In genomic region chr2:118431589-118431988, GRCm38 (mm10) we compare ENCODE assay signal across 9 mouse cellular contexts. TPM values are rescaled to one million over a fixed set of nuclear protein-coding genes. Genes with fewer than 3 reads are reported as not detected.
DNase-seq lines count a peak whose midpoint lies in the region; ATAC-seq lines count a peak whose summit lies in the region.
"Had no signal": no experiment of that assay in that cellular context is flagged by ENCODE, and none has a peak within 500 bp of the region (broad histone marks: within the 10 kb centered on the region; RNA-seq: fewer than 3 reads in every experiment).

No protein-coding gene starts in this region.

- DNase-seq in hindbrain, embryonic 11.5 days (ENCODE audit: low spot score) = peak; percentile 67
- DNase-seq in urinary bladder, postnatal 36 days (ENCODE audit: low spot score in 2 of 2) = peak; percentile 5 to 24
- DNase-seq in urinary bladder, adult 2 months (ENCODE audit: low spot score) = no peak
- peak; percentile 11 for DNase-seq in cerebellum, adult 9-11 months
- peak; percentile 44 for DNase-seq in limb, embryonic 11.5 days (ENCODE audit: low spot score)
- DNase-seq in thymus, postnatal 14 days = peak; percentile 50
- no peak for DNase-seq in left cerebral cortex, postnatal 36 days (ENCODE audit: low spot score in 2 of 2)

- no peak overlapping the region for H3K4me2 ChIP-seq in hindbrain, embryonic 11.5 days (replicated peaks; ENCODE audit: low read depth, low read length)
- H3K4me2 ChIP-seq in hindbrain, embryonic 16.5 days (ENCODE audit: low read length) = no peak overlapping the region
- H3K4me2 ChIP-seq in limb, embryonic 11.5 days (ENCODE audit: low read depth, severe bottlenecking) = no peak overlapping the region

- no peak overlapping the region for H3K27ac ChIP-seq in hindbrain, embryonic 11.5 days (ENCODE audit: low read depth, low read length)
- no peak overlapping the region for H3K27ac ChIP-seq in hindbrain, embryonic 16.5 days (ENCODE audit: low read depth, low read length)
- no peak overlapping the region for H3K27ac ChIP-seq in limb, embryonic 11.5 days (replicated peaks; ENCODE audit: low read depth, low read length)
- H3K27ac ChIP-seq: macrophage had no signal

- H3K27me3 ChIP-seq in hindbrain, embryonic 11.5 days (ENCODE audit: control insufficient read depth, insufficient read depth, low read length) = no peaks in the 10 kb centered on the region
- H3K27me3 ChIP-seq in hindbrain, embryonic 16.5 days (replicated peaks; ENCODE audit: control insufficient read depth, insufficient read depth, low read length) = no peaks in the 10 kb centered on the region
- H3K27me3 ChIP-seq in limb, embryonic 11.5 days (ENCODE audit: control insufficient read depth, insufficient read depth, low read length) = no peaks in the 10 kb centered on the region

- intact Hi-C loops in left cerebral cortex, postnatal 36 days (cut with DNase I) = no loop called here

- WGBS in hindbrain, embryonic 11.5 days = 67% methylated on average over 5 of the region's 5 CpGs
- 61% methylated on average over 5 of the region's 5 CpGs for WGBS in hindbrain, embryonic 16.5 days
- 69% methylated on average over 5 of the region's 5 CpGs for WGBS in limb, embryonic 11.5 days

- H3K9ac ChIP-seq in hindbrain, embryonic 11.5 days (ENCODE audit: low read depth, low read length) = no peak overlapping the region
- H3K9ac ChIP-seq in hindbrain, embryonic 16.5 days (ENCODE audit: low read depth, low read length) = no peak overlapping the region
- H3K9ac ChIP-seq in limb, embryonic 11.5 days (ENCODE audit: low read length) = no peak overlapping the region

- no peaks in the 10 kb centered on the region for H3K4me1 ChIP-seq in hindbrain, embryonic 11.5 days (replicated peaks; ENCODE audit: control insufficient read depth, insufficient read depth, low read length)
- no peaks in the 10 kb centered on the region for H3K4me1 ChIP-seq in hindbrain, embryonic 16.5 days (ENCODE audit: control insufficient read depth, insufficient read depth, low read depth, low read length)
- no peaks in the 10 kb centered on the region for H3K4me1 ChIP-seq in limb, embryonic 11.5 days (ENCODE audit: control insufficient read depth, insufficient read depth, low read length)

- H3K9me3 ChIP-seq in hindbrain, embryonic 11.5 days (ENCODE audit: control insufficient read depth, low read length) = no peaks in the 10 kb centered on the region
- H3K9me3 ChIP-seq in hindbrain, embryonic 16.5 days (ENCODE audit: control insufficient read depth, low read length) = peaks cover 4% of the 10 kb centered on the region; the same call in 1 of the 2 replicates
- H3K9me3 ChIP-seq in limb, embryonic 11.5 days (ENCODE audit: control insufficient read depth, low read length) = no peaks in the 10 kb centered on the region

- H3K36me3 ChIP-seq in hindbrain, embryonic 11.5 days (ENCODE audit: control insufficient read depth, insufficient read depth, low read length) = 0 out of 2 replicates have a peak, but pooled peaks cover 6% of the 10 kb centered on the region
- peaks cover 43% of the 10 kb centered on the region for H3K36me3 ChIP-seq in hindbrain, embryonic 16.5 days (ENCODE audit: control insufficient read depth, insufficient read depth, low read length)
- H3K36me3 ChIP-seq in limb, embryonic 11.5 days (ENCODE audit: control insufficient read depth, insufficient read depth, low read length) = peaks cover 9% of the 10 kb centered on the region

- no peak overlapping the region for H3K4me3 ChIP-seq in hindbrain, embryonic 11.5 days (ENCODE audit: low read depth, low read length)
- H3K4me3 ChIP-seq in hindbrain, embryonic 16.5 days (ENCODE audit: low read length) = no peak overlapping the region
- no peak overlapping the region for H3K4me3 ChIP-seq in limb, embryonic 11.5 days (ENCODE audit: low read depth, low read length)

- ATAC-seq in hindbrain, embryonic 11.5 days (ENCODE audit: low FRiP score) = no peak
- no peak for ATAC-seq in hindbrain, embryonic 16.5 days
- ATAC-seq in limb, embryonic 11.5 days (ENCODE audit: insufficient number of reproducible peaks, low FRiP score, low TSS enrichment, low read depth) = no peak

RNA-seq across cellular contexts. Expression of gene Eif2ak4, which starts 43.2 kb away (rescaled TPM):
- polyA plus RNA-seq in hindbrain, embryonic 11.5 days (2014; fragmentation: Nextera tagmentation; extraction: Ambion mirVana) = 11.0 and 11.7 TPM in 2 replicates
- 8.3 and 9.3 TPM in 2 replicates for polyA plus RNA-seq in hindbrain, embryonic 16.5 days (2015; fragmentation: Nextera tagmentation; extraction: Ambion mirVana)
- 11.6 and 13.3 TPM in 2 replicates for polyA plus RNA-seq in urinary bladder, adult 2 months (2012; rRNA removed)
- 13.0 and 17.2 TPM in 2 replicates for polyA plus RNA-seq in limb, embryonic 11.5 days (2014; fragmentation: Nextera tagmentation; extraction: Ambion mirVana)
- total RNA-seq in left cerebral cortex, postnatal 36 days (2021) = 10 to 100 TPM; 18.1 to 24.8 TPM

RNA-seq across cellular contexts. Expression of gene Srp14, which starts 47.9 kb away (rescaled TPM):
- 304 and 306 TPM in 2 replicates for polyA plus RNA-seq in hindbrain, embryonic 11.5 days (2014; fragmentation: Nextera tagmentation; extraction: Ambion mirVana)
- polyA plus RNA-seq in hindbrain, embryonic 16.5 days (2015; fragmentation: Nextera tagmentation; extraction: Ambion mirVana) = 315 and 340 TPM in 2 replicates
- 203 and 232 TPM in 2 replicates for polyA plus RNA-seq in urinary bladder, adult 2 months (2012; rRNA removed)
- 231 TPM in 2 replicates for polyA plus RNA-seq in limb, embryonic 11.5 days (2014; fragmentation: Nextera tagmentation; extraction: Ambion mirVana)
- 100 to 1,000 TPM; 136 to 158 TPM for total RNA-seq in left cerebral cortex, postnatal 36 days (2021)

RNA-seq across cellular contexts. Expression of gene Gpr176, which starts 58.4 kb away (rescaled TPM):
- 0.59 and 0.82 TPM in 2 replicates for polyA plus RNA-seq in hindbrain, embryonic 11.5 days (2014; fragmentation: Nextera tagmentation; extraction: Ambion mirVana)
- polyA plus RNA-seq in hindbrain, embryonic 16.5 days (2015; fragmentation: Nextera tagmentation; extraction: Ambion mirVana) = 8.6 and 9.6 TPM in 2 replicates
- 0.34 and 0.36 TPM in 2 replicates for polyA plus RNA-seq in urinary bladder, adult 2 months (2012; rRNA removed)
- polyA plus RNA-seq in limb, embryonic 11.5 days (2014; fragmentation: Nextera tagmentation; extraction: Ambion mirVana) = 0.08 and 0.18 TPM in 2 replicates
- 10 to 100 TPM in 1 of 2 experiments, 1 to 10 TPM in 1; 8.4 to 10.6 TPM for total RNA-seq in left cerebral cortex, postnatal 36 days (2021)

Comparison
In these comparisons a context has a peak if more than half of its experiments do, and no peak if none do; other contexts are left out.
1. DNase-seq: peak in hindbrain, embryonic 11.5 days (single experiment), urinary bladder, postnatal 36 days (2 of 2), cerebellum, adult 9-11 months (single experiment), limb, embryonic 11.5 days (single experiment) and thymus, postnatal 14 days (single experiment); none in urinary bladder, adult 2 months (single experiment) and left cerebral cortex, postnatal 36 days (0 of 2).